Mouse (Mus musculus) heart, postnatal 0 days (tissue): ENCODE results near the gene Pikfyve. TPM values are rescaled to one million over a fixed set of nuclear protein-coding genes. Genes with fewer than 3 reads are reported as not detected.
"Not testable (repeated sequence)": the region's sequence is repeated elsewhere in the genome, so short reads cannot be mapped to it uniquely, and the experiment has no call there.

Experiments used
- ATAC-seq: fragments of 200-750 bp; cut with Nextera tagmentation; 2 replicates; pipeline ENCODE4 v1.8.0; 2017; ENCODE audit warnings: low read depth, moderate number of reproducible peaks, moderate library complexity; ENCODE audit not compliant: insufficient read depth
- DNase-seq: peaks from one replicate; pipeline ENCODE4 v3.0.0-alpha.2; 2016; ENCODE audit warnings: low spot score
- H3K27ac ChIP-seq: fragments of 300-500 bp; sonication (generic); 2 replicates; pipeline ENCODE4 v1.5.1; 2014; ENCODE audit warnings: low read depth, mild to moderate bottlenecking
- H3K27me3 ChIP-seq: fragments of 300-500 bp; sonication (generic); 2 replicates; pipeline ENCODE4 v1.6.1; 2014; ENCODE audit warnings: low read length, mixed read lengths; ENCODE audit not compliant: control insufficient read depth, insufficient read depth
- H3K36me3 ChIP-seq: fragments of 300-500 bp; sonication (generic); replicated peaks from 2 replicates; pipeline ENCODE4 v1.6.1; 2014; ENCODE audit warnings: low read length, mixed read lengths; ENCODE audit not compliant: control insufficient read depth, insufficient read depth
- H3K4me1 ChIP-seq: fragments of 300-500 bp; sonication (generic); 2 replicates; pipeline ENCODE4 v1.6.1; 2014; ENCODE audit warnings: antibody characterized with exemption; ENCODE audit not compliant: control insufficient read depth, insufficient read depth
- H3K4me2 ChIP-seq: fragments of 300-500 bp; sonication (generic); 2 replicates; pipeline ENCODE4 v1.6.1; 2014; ENCODE audit warnings: low read depth, mild to moderate bottlenecking, low read length, moderate library complexity
- H3K4me3 ChIP-seq: fragments of 300-500 bp; sonication (generic); 2 replicates; pipeline ENCODE4 v1.5.1; 2014; ENCODE audit warnings: low read depth, low read length
- H3K9ac ChIP-seq: fragments of 300-500 bp; sonication (generic); replicated peaks from 2 replicates; pipeline ENCODE4 v1.6.1; 2014; ENCODE audit warnings: low read depth, low read length, mixed read lengths
- H3K9me3 ChIP-seq: fragments of 300-500 bp; sonication (generic); replicated peaks from 2 replicates; pipeline ENCODE4 v1.6.1; 2016; ENCODE audit warnings: low read length; ENCODE audit not compliant: control insufficient read depth
- CTCF ChIP-seq: IDR thresholded peaks from 2 replicates; pipeline ENCODE4 v1.5.1; 2016; ENCODE audit warnings: antibody characterized with exemption, control low read depth, low read depth
- EP300 ChIP-seq: IDR thresholded peaks from 2 replicates; pipeline ENCODE4 v1.6.1; 2016; ENCODE audit warnings: antibody characterized with exemption, low read depth
- WGBS: fragments of 180-500 bp; shearing (Covaris S2); extraction: QIAGEN DNeasy Blood & Tissue Kit; methylation state at CpG from one replicate; pipeline ENCODE4 v1.1.7; 2014; 5-methylcytosine and 5-hydroxymethylcytosine counted together
- polyA plus RNA-seq: library from polyadenylated mRNA; unstranded; fragments of >200 nt; fragmentation: Nextera tagmentation; extraction: Ambion mirVana; gene quantifications from 2 replicates; pipeline ENCODE4 v1.2.1, GENCODE M21; 2015
- total RNA-seq: library from RNA; depleted of rRNA; stranded (reverse); fragments of >200 nt; gene quantifications from 2 replicates; pipeline ENCODE4 v1.2.3, GENCODE M21; 2014; ENCODE audit warnings: low replicate concordance

Gene Pikfyve
- total and polyA plus RNA-seq, 2 experiments from 2014 or later: 3.4 to 36.6 TPM

GRCm38 (mm10) chr1:65227681-65228080 lies 41.2 kb downstream of the Pikfyve start:
- DNase-seq (no peak), ATAC-seq (no peak)
- Histone ChIP-seq H3K4me3 (no peak overlapping the region), H3K36me3 (peaks cover 20% of the 10 kb centered on the region), H3K4me2 (no peak overlapping the region), H3K27ac (no peak overlapping the region), H3K27me3 (no peaks in the 10 kb centered on the region), H3K9ac (no peak overlapping the region), H3K9me3 (no peaks in the 10 kb centered on the region), H3K4me1 (no peaks in the 10 kb centered on the region)
- 93% methylated on average over 2 of the region's 2 CpGs for WGBS
- no peak for TF ChIP-seq CTCF
- TF ChIP-seq EP300: no peak

GRCm38 (mm10) chr1:65229768-65230167 lies 43.3 kb downstream of the Pikfyve start:
- H3K9ac ChIP-seq, ATAC-seq: not testable (repeated sequence)

DNA sequence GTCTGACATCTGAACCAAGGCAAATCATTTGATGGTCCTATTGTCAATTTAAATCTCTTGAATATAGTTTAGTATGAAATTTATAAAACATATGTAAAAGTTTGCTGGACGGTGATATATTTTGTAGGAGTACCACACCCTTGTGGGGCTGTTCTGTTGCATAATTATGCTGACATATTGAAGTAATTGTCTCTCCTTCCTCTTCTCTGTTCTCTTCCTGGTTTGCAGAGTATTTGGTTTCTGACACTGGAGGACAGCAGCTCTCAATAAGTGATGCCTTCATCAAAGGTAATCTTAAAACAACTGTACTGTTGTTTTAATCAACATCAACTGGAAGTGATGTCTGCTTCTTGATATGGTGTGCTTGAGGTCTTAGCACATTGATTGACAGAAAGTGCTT lies 44.1 kb downstream of the Pikfyve start:
- Histone ChIP-seq H3K36me3 (peaks cover 17% of the 10 kb centered on the region), H3K9me3 (no peaks in the 10 kb centered on the region), H3K4me3 (no peak overlapping the region), H3K27me3 (no peaks in the 10 kb centered on the region), H3K27ac (no peak overlapping the region), H3K9ac (no peak overlapping the region), H3K4me2 (no peak overlapping the region), H3K4me1 (no peaks in the 10 kb centered on the region)
- TF ChIP-seq CTCF (no peak), EP300 (no peak)
- 80% methylated on average over 1 of the region's 1 CpGs for WGBS
- ATAC-seq (no peak), DNase-seq (no peak)

More at GRCm38 (mm10) chr1:65229768-65230167, 43.3 kb downstream of the Pikfyve start:
- WGBS: 85% methylated on average over 3 of the region's 3 CpGs
- not testable (repeated sequence) for H3K27me3 ChIP-seq, H3K27ac ChIP-seq, H3K4me3 ChIP-seq, H3K4me1 ChIP-seq, H3K4me2 ChIP-seq, DNase-seq, H3K9me3 ChIP-seq, H3K36me3 ChIP-seq

DNA sequence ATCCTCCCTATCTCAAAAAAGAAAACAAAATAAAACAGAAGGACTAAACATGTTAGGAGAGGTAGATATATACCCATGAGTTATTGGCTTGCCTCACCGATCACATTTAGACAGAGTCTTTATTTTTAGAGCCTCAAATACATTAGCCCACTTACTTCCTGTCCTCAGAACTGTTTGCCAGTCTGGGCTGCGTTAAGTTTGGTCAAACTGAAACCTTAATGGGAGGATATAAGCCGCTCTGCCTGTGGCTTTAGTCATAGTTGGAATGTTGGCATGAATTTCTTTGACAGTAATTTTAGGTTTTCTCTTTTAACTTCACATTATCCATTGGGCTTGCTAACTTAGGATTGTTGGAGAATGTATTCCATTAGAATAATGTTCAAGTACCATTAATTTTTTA lies 51.2 kb downstream of the Pikfyve start:
- WGBS: 74% methylated on average over 3 of the region's 3 CpGs
- H3K4me1 ChIP-seq: no peaks in the 10 kb centered on the region
- no peak overlapping the region for H3K4me2 ChIP-seq
- no peak for TF ChIP-seq CTCF
- TF ChIP-seq EP300: no peak
- no peaks in the 10 kb centered on the region for H3K9me3 ChIP-seq
- no peak for ATAC-seq
- no peak overlapping the region for H3K9ac ChIP-seq
- no peak for DNase-seq
- H3K27me3 ChIP-seq: no peaks in the 10 kb centered on the region
- H3K27ac ChIP-seq: no peak overlapping the region
- peaks cover 22% of the 10 kb centered on the region for H3K36me3 ChIP-seq
- H3K4me3 ChIP-seq: no peak overlapping the region

DNA sequence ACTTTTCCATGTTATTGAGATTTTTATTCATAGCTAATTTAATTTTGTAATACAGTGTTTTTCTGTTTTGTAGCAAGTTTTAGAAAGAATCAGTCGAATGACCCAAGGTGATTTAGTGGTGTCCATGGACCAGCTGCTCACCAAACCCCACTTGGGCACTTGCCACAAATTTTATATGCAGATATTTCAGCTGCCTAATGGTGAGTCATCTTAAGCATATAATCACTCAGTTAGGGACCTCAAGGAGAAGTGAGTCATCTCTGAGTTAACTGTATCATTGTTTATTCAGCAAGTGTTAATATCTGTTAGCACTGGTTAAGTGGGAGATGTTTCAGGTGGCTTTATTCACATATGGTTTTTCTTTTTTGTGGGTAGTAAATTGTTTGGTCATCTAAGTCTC lies 59.2 kb downstream of the Pikfyve start:
- H3K9ac ChIP-seq: no peak overlapping the region
- ATAC-seq (no peak), DNase-seq (no peak)
- H3K36me3 ChIP-seq: peaks cover 13% of the 10 kb centered on the region
- H3K9me3 ChIP-seq: no peaks in the 10 kb centered on the region
- H3K4me1 ChIP-seq: no peaks in the 10 kb centered on the region
- H3K4me3 ChIP-seq: no peak overlapping the region
- TF ChIP-seq CTCF (no peak), EP300 (no peak)
- H3K27ac ChIP-seq: no peak overlapping the region
- WGBS: 89% methylated on average over 1 of the region's 1 CpGs
- no peaks in the 10 kb centered on the region for H3K27me3 ChIP-seq
- no peak overlapping the region for H3K4me2 ChIP-seq

- Histone ChIP-seq H3K36me3 (no peaks in the 10 kb centered on the region), H3K9me3 (no peaks in the 10 kb centered on the region), H3K27me3 (no peaks in the 10 kb centered on the region), H3K27ac (no peak overlapping the region), H3K4me1 (no peaks in the 10 kb centered on the region), H3K4me2 (no peak overlapping the region), H3K4me3 (no peak overlapping the region), H3K9ac (no peak overlapping the region)
- no peak for TF ChIP-seq EP300
- no peak for TF ChIP-seq CTCF
- no peak for DNase-seq
- ATAC-seq: no peak
- 76% methylated on average over 3 of the region's 3 CpGs for WGBS
Measured at GRCm38 (mm10) chr1:65280461-65280860, 94.0 kb downstream of the Pikfyve start.
